Mouse (Mus musculus): Measurements from ENCODE around the gene Wnt1. TPM values are rescaled to one million over a fixed set of nuclear protein-coding genes. Genes with fewer than 3 reads are reported as not detected.
A peak's percentile ranks its signal among the peaks of the same experiment; 100 is the strongest.

Gene Wnt1
- polyA plus RNA-seq, 1 experiment, result 3.5 TPM

GRCm38 (mm10) chr15:98790761-98791160, 1.1 kb downstream of the Wnt1 start:
- Histone ChIP-seq H3K27ac (ENCODE audit: control insufficient read depth, insufficient read depth, low read depth, low read length) (no peak overlapping the region), H3K4me3 (ENCODE audit: control insufficient read depth, low read depth, low read length) (peak overlapping the region; percentile 9; the same call in 1 of the 2 replicates)

GRCm38 (mm10) chr15:98791221-98791620, 1.6 kb downstream of the Wnt1 start:
- TF ChIP-seq POLR2A (IDR thresholded peaks at IDR 0.05; ENCODE audit: control insufficient read depth, low read depth, low read length) (no peak), CTCF (IDR thresholded peaks at IDR 0.05; ENCODE audit: control insufficient read depth, insufficient read depth, insufficient replicate concordance, low read depth, low read length) (no peak)
- Histone ChIP-seq H3K27me3 (ENCODE audit: control insufficient read depth, insufficient read depth, low read length) (peaks cover 10% of the 10 kb centered on the region; the same call in 1 of the 2 replicates), H3K36me3 (ENCODE audit: control insufficient read depth, insufficient read depth, low read length) (no peaks in the 10 kb centered on the region), H3K4me1 (ENCODE audit: control insufficient read depth, insufficient read depth, low read length) (peaks cover 31% of the 10 kb centered on the region), H3K27ac (ENCODE audit: control insufficient read depth, insufficient read depth, low read depth, low read length) (no peak overlapping the region), H3K4me3 (ENCODE audit: control insufficient read depth, low read depth, low read length) (peak overlapping the region; percentile 9)

More at GRCm38 (mm10) chr15:98790761-98791160, 1.1 kb downstream of the Wnt1 start:
- Histone ChIP-seq H3K36me3 (ENCODE audit: control insufficient read depth, insufficient read depth, low read length) (no peaks in the 10 kb centered on the region), H3K4me1 (ENCODE audit: control insufficient read depth, insufficient read depth, low read length) (peaks cover 31% of the 10 kb centered on the region), H3K27me3 (ENCODE audit: control insufficient read depth, insufficient read depth, low read length) (peaks cover 10% of the 10 kb centered on the region; the same call in 1 of the 2 replicates)
- TF ChIP-seq POLR2A (IDR thresholded peaks at IDR 0.05; ENCODE audit: control insufficient read depth, low read depth, low read length) (no peak), CTCF (IDR thresholded peaks at IDR 0.05; ENCODE audit: control insufficient read depth, insufficient read depth, insufficient replicate concordance, low read depth, low read length) (no peak)

GRCm38 (mm10) chr15:98791771-98792170, 2.1 kb downstream of the Wnt1 start:
- TF ChIP-seq POLR2A (IDR thresholded peaks at IDR 0.05; ENCODE audit: control insufficient read depth, low read depth, low read length), result no peak
- no peak for TF ChIP-seq CTCF (IDR thresholded peaks at IDR 0.05; ENCODE audit: control insufficient read depth, insufficient read depth, insufficient replicate concordance, low read depth, low read length)
- H3K4me3 ChIP-seq (ENCODE audit: control insufficient read depth, low read depth, low read length), result no peak overlapping the region; the same call in 1 of the 2 replicates
- peaks cover 31% of the 10 kb centered on the region for H3K4me1 ChIP-seq (ENCODE audit: control insufficient read depth, insufficient read depth, low read length)
- H3K36me3 ChIP-seq (ENCODE audit: control insufficient read depth, insufficient read depth, low read length), result no peaks in the 10 kb centered on the region
- peaks cover 10% of the 10 kb centered on the region; the same call in 1 of the 2 replicates for H3K27me3 ChIP-seq (ENCODE audit: control insufficient read depth, insufficient read depth, low read length)
- H3K27ac ChIP-seq (ENCODE audit: control insufficient read depth, insufficient read depth, low read depth, low read length), result no peak overlapping the region

GRCm38 (mm10) chr15:98792233-98793020, 2.8 kb downstream of the Wnt1 start:
- H3K4me3 ChIP-seq (ENCODE audit: control insufficient read depth, low read depth, low read length), result peak overlapping the region; percentile 66
- no peaks in the 10 kb centered on the region for H3K36me3 ChIP-seq (ENCODE audit: control insufficient read depth, insufficient read depth, low read length)
- peaks cover 10% of the 10 kb centered on the region; the same call in 1 of the 2 replicates for H3K27me3 ChIP-seq (ENCODE audit: control insufficient read depth, insufficient read depth, low read length)
- H3K27ac ChIP-seq (ENCODE audit: control insufficient read depth, insufficient read depth, low read depth, low read length), result no peak overlapping the region
- peaks cover 31% of the 10 kb centered on the region for H3K4me1 ChIP-seq (ENCODE audit: control insufficient read depth, insufficient read depth, low read length)
- TF ChIP-seq CTCF (IDR thresholded peaks at IDR 0.05; ENCODE audit: control insufficient read depth, insufficient read depth, insufficient replicate concordance, low read depth, low read length), result 0 out of 2 replicates have a peak, but pooled peaks have one; percentile 3
- no peak; the same call in 1 of the 2 replicates for TF ChIP-seq POLR2A (IDR thresholded peaks at IDR 0.05; ENCODE audit: control insufficient read depth, low read depth, low read length)

GRCm38 (mm10) chr15:98793141-98793698, 3.6 kb downstream of the Wnt1 start:
- H3K4me3 ChIP-seq (ENCODE audit: control insufficient read depth, low read depth, low read length), result no peak overlapping the region; the same call in 1 of the 2 replicates
- peaks cover 13% of the 10 kb centered on the region; the same call in 1 of the 2 replicates for H3K27me3 ChIP-seq (ENCODE audit: control insufficient read depth, insufficient read depth, low read length)
- TF ChIP-seq CTCF (IDR thresholded peaks at IDR 0.05; ENCODE audit: control insufficient read depth, insufficient read depth, insufficient replicate concordance, low read depth, low read length), result no peak
- TF ChIP-seq POLR2A (IDR thresholded peaks at IDR 0.05; ENCODE audit: control insufficient read depth, low read depth, low read length), result no peak
- no peak overlapping the region for H3K27ac ChIP-seq (ENCODE audit: control insufficient read depth, insufficient read depth, low read depth, low read length)
- no peaks in the 10 kb centered on the region for H3K36me3 ChIP-seq (ENCODE audit: control insufficient read depth, insufficient read depth, low read length)
- peaks cover 36% of the 10 kb centered on the region for H3K4me1 ChIP-seq (ENCODE audit: control insufficient read depth, insufficient read depth, low read length)

- H3K27ac ChIP-seq (ENCODE audit: control insufficient read depth, insufficient read depth, low read depth, low read length), result no peak overlapping the region
Measured at GRCm38 (mm10) chr15:98796803-98797595, 7.3 kb downstream of the Wnt1 start.

More at GRCm38 (mm10) chr15:98796803-98797595, 7.3 kb downstream of the Wnt1 start:
- Histone ChIP-seq H3K4me1 (ENCODE audit: control insufficient read depth, insufficient read depth, low read length) (peaks cover 17% of the 10 kb centered on the region), H3K27me3 (ENCODE audit: control insufficient read depth, insufficient read depth, low read length) (peaks cover 3% of the 10 kb centered on the region; the same call in 1 of the 2 replicates), H3K36me3 (ENCODE audit: control insufficient read depth, insufficient read depth, low read length) (no peaks in the 10 kb centered on the region), H3K4me3 (ENCODE audit: control insufficient read depth, low read depth, low read length) (no peak overlapping the region)
- TF ChIP-seq POLR2A (IDR thresholded peaks at IDR 0.05; ENCODE audit: control insufficient read depth, low read depth, low read length), result no peak
- no peak for TF ChIP-seq CTCF (IDR thresholded peaks at IDR 0.05; ENCODE audit: control insufficient read depth, insufficient read depth, insufficient replicate concordance, low read depth, low read length)
